Mouse (Mus musculus): ENCODE results near the gene Cisd3. TPM values are rescaled to one million over a fixed set of nuclear protein-coding genes. Genes with fewer than 3 reads are reported as not detected.

The Cisd3 gene
- polyA plus RNA-seq, 1 experiment from 2014 or later: 53.1 TPM

- peaks cover 23% of the 10 kb centered on the region for H3K36me3 ChIP-seq (ENCODE audit: insufficient read depth, low read length)
- peak within 1 kb of the TSS; percentile 87 for H3K4me3 ChIP-seq (ENCODE audit: low read length)
- H3K9me3 ChIP-seq (ENCODE audit: low read length): no peaks in the 10 kb centered on the region
- ATAC-seq (ENCODE audit: low FRiP score, low TSS enrichment): peak; percentile 31
- WGBS: under 1% methylated on average over 34 of the region's 76 CpGs
- H3K27ac ChIP-seq (ENCODE audit: low read length): peak within 1 kb of the TSS; percentile 95
- peak within 1 kb of the TSS; percentile 64 for H3K4me2 ChIP-seq (replicated peaks; ENCODE audit: low read depth, low read length)
- H3K27me3 ChIP-seq (ENCODE audit: insufficient read depth, low read length): no peaks in the 10 kb centered on the region; the same call in none of the 2 replicates
- peaks cover 45% of the 10 kb centered on the region for H3K4me1 ChIP-seq (ENCODE audit: insufficient read depth, low read length)
- H3K9ac ChIP-seq (replicated peaks; ENCODE audit: low read length): peak within 1 kb of the TSS; percentile 89
Observed at GRCm38 (mm10) chr11:97662893-97663527, 22.6 kb upstream of the Cisd3 start, which contains the start of gene Mllt6. Gene Mllt6 (plus strand): TSS chr11:97663414.

- under 1% methylated on average over 53 of the region's 57 CpGs for WGBS
- no peaks in the 10 kb centered on the region; the same call in none of the 2 replicates for H3K27me3 ChIP-seq (ENCODE audit: insufficient read depth, low read length)
- H3K4me1 ChIP-seq (ENCODE audit: insufficient read depth, low read length): peaks cover 50% of the 10 kb centered on the region
- H3K27ac ChIP-seq (ENCODE audit: low read length): peak overlapping the region; percentile 95
- H3K4me3 ChIP-seq (ENCODE audit: low read length): peak overlapping the region; percentile 87
- H3K9me3 ChIP-seq (ENCODE audit: low read length): no peaks in the 10 kb centered on the region
- no peak for ATAC-seq (ENCODE audit: low FRiP score, low TSS enrichment)
- H3K36me3 ChIP-seq (ENCODE audit: insufficient read depth, low read length): peaks cover 27% of the 10 kb centered on the region
- peak overlapping the region; percentile 64 for H3K4me2 ChIP-seq (replicated peaks; ENCODE audit: low read depth, low read length)
- peak overlapping the region; percentile 89 for H3K9ac ChIP-seq (replicated peaks; ENCODE audit: low read length)
Observed at GRCm38 (mm10) chr11:97663528-97664338, 21.9 kb upstream of the Cisd3 start.

- H3K4me2 ChIP-seq (replicated peaks; ENCODE audit: low read depth, low read length): peak overlapping the region; percentile 64
- ATAC-seq (ENCODE audit: low FRiP score, low TSS enrichment): no peak
- H3K9ac ChIP-seq (replicated peaks; ENCODE audit: low read length): peak overlapping the region; percentile 89
- WGBS: 0% methylated on average over 6 of the region's 8 CpGs
- no peaks in the 10 kb centered on the region; the same call in none of the 2 replicates for H3K27me3 ChIP-seq (ENCODE audit: insufficient read depth, low read length)
- no peaks in the 10 kb centered on the region for H3K9me3 ChIP-seq (ENCODE audit: low read length)
- peak overlapping the region; percentile 95 for H3K27ac ChIP-seq (ENCODE audit: low read length)
- peaks cover 27% of the 10 kb centered on the region for H3K36me3 ChIP-seq (ENCODE audit: insufficient read depth, low read length)
- H3K4me1 ChIP-seq (ENCODE audit: insufficient read depth, low read length): peaks cover 50% of the 10 kb centered on the region
- peak overlapping the region; percentile 87 for H3K4me3 ChIP-seq (ENCODE audit: low read length)
Observed at GRCm38 (mm10) chr11:97664339-97664665, 21.3 kb upstream of the Cisd3 start.

- Histone ChIP-seq H3K4me2 (replicated peaks; ENCODE audit: low read depth, low read length) (peak overlapping the region; percentile 64), H3K36me3 (ENCODE audit: insufficient read depth, low read length) (peaks cover 31% of the 10 kb centered on the region), H3K9ac (replicated peaks; ENCODE audit: low read length) (peak overlapping the region; percentile 89), H3K4me1 (ENCODE audit: insufficient read depth, low read length) (peaks cover 51% of the 10 kb centered on the region), H3K4me3 (ENCODE audit: low read length) (peak overlapping the region; percentile 87), H3K9me3 (ENCODE audit: low read length) (no peaks in the 10 kb centered on the region), H3K27me3 (ENCODE audit: insufficient read depth, low read length) (no peaks in the 10 kb centered on the region; the same call in none of the 2 replicates), H3K27ac (ENCODE audit: low read length) (peak overlapping the region; percentile 95; the same call in 1 of the 2 replicates)
- 29% methylated on average over 6 of the region's 6 CpGs for WGBS
- ATAC-seq (ENCODE audit: low FRiP score, low TSS enrichment): no peak
Observed at GRCm38 (mm10) chr11:97664771-97665240, 20.8 kb upstream of the Cisd3 start.

- Histone ChIP-seq H3K4me2 (replicated peaks; ENCODE audit: low read depth, low read length) (no peak overlapping the region), H3K4me1 (ENCODE audit: insufficient read depth, low read length) (peaks cover 56% of the 10 kb centered on the region), H3K4me3 (ENCODE audit: low read length) (peak overlapping the region; percentile 87; the same call in 1 of the 2 replicates), H3K27me3 (ENCODE audit: insufficient read depth, low read length) (no peaks in the 10 kb centered on the region; the same call in none of the 2 replicates), H3K27ac (ENCODE audit: low read length) (no peak overlapping the region), H3K9me3 (ENCODE audit: low read length) (no peaks in the 10 kb centered on the region), H3K36me3 (ENCODE audit: insufficient read depth, low read length) (peaks cover 34% of the 10 kb centered on the region), H3K9ac (replicated peaks; ENCODE audit: low read length) (no peak overlapping the region)
- no peak for ATAC-seq (ENCODE audit: low FRiP score, low TSS enrichment)
- WGBS: 91% methylated on average over 13 of the region's 13 CpGs
Observed at GRCm38 (mm10) chr11:97665431-97665830, 20.2 kb upstream of the Cisd3 start.

- no peaks in the 10 kb centered on the region; the same call in none of the 2 replicates for H3K27me3 ChIP-seq (ENCODE audit: insufficient read depth, low read length)
- H3K4me3 ChIP-seq (ENCODE audit: low read length): no peak overlapping the region
- no peaks in the 10 kb centered on the region for H3K9me3 ChIP-seq (ENCODE audit: low read length)
- no peak overlapping the region for H3K4me2 ChIP-seq (replicated peaks; ENCODE audit: low read depth, low read length)
- ATAC-seq (ENCODE audit: low FRiP score, low TSS enrichment): no peak
- WGBS: 93% methylated on average over 7 of the region's 7 CpGs
- H3K9ac ChIP-seq (replicated peaks; ENCODE audit: low read length): no peak overlapping the region
- no peak overlapping the region for H3K27ac ChIP-seq (ENCODE audit: low read length)
- peaks cover 42% of the 10 kb centered on the region for H3K36me3 ChIP-seq (ENCODE audit: insufficient read depth, low read length)
- H3K4me1 ChIP-seq (ENCODE audit: insufficient read depth, low read length): peaks cover 54% of the 10 kb centered on the region
Observed at GRCm38 (mm10) chr11:97666221-97666620, 19.4 kb upstream of the Cisd3 start.

- Histone ChIP-seq H3K9ac (replicated peaks; ENCODE audit: low read length) (no peak overlapping the region), H3K27me3 (ENCODE audit: insufficient read depth, low read length) (no peaks in the 10 kb centered on the region; the same call in none of the 2 replicates), H3K27ac (ENCODE audit: low read length) (no peak overlapping the region), H3K9me3 (ENCODE audit: low read length) (no peaks in the 10 kb centered on the region), H3K4me1 (ENCODE audit: insufficient read depth, low read length) (peaks cover 48% of the 10 kb centered on the region), H3K4me2 (replicated peaks; ENCODE audit: low read depth, low read length) (no peak overlapping the region), H3K36me3 (ENCODE audit: insufficient read depth, low read length) (peaks cover 47% of the 10 kb centered on the region), H3K4me3 (ENCODE audit: low read length) (no peak overlapping the region)
- no peak for ATAC-seq (ENCODE audit: low FRiP score, low TSS enrichment)
- 91% methylated on average over 14 of the region's 15 CpGs for WGBS
Observed at GRCm38 (mm10) chr11:97666794-97667193, 18.8 kb upstream of the Cisd3 start.

- Histone ChIP-seq H3K9ac (replicated peaks; ENCODE audit: low read length) (no peak overlapping the region), H3K4me2 (replicated peaks; ENCODE audit: low read depth, low read length) (no peak overlapping the region), H3K27me3 (ENCODE audit: insufficient read depth, low read length) (no peaks in the 10 kb centered on the region), H3K9me3 (ENCODE audit: low read length) (no peaks in the 10 kb centered on the region), H3K4me3 (ENCODE audit: low read length) (no peak overlapping the region), H3K4me1 (ENCODE audit: insufficient read depth, low read length) (peaks cover 40% of the 10 kb centered on the region), H3K27ac (ENCODE audit: low read length) (no peak overlapping the region), H3K36me3 (ENCODE audit: insufficient read depth, low read length) (peaks cover 60% of the 10 kb centered on the region)
- WGBS: 91% methylated on average over 7 of the region's 7 CpGs
- ATAC-seq (ENCODE audit: low FRiP score, low TSS enrichment): no peak
Observed at GRCm38 (mm10) chr11:97668160-97668559, 17.5 kb upstream of the Cisd3 start.

- Histone ChIP-seq H3K9ac (replicated peaks; ENCODE audit: low read length) (no peak overlapping the region), H3K4me1 (ENCODE audit: insufficient read depth, low read length) (peaks cover 39% of the 10 kb centered on the region), H3K9me3 (ENCODE audit: low read length) (no peaks in the 10 kb centered on the region), H3K4me3 (ENCODE audit: low read length) (no peak overlapping the region), H3K27ac (ENCODE audit: low read length) (peak overlapping the region; percentile 80), H3K4me2 (replicated peaks; ENCODE audit: low read depth, low read length) (no peak overlapping the region), H3K27me3 (ENCODE audit: insufficient read depth, low read length) (no peaks in the 10 kb centered on the region), H3K36me3 (ENCODE audit: insufficient read depth, low read length) (peaks cover 71% of the 10 kb centered on the region)
- no peak for ATAC-seq (ENCODE audit: low FRiP score, low TSS enrichment)
- 45% methylated on average over 13 of the region's 15 CpGs for WGBS
Observed at GRCm38 (mm10) chr11:97669268-97669667, 16.4 kb upstream of the Cisd3 start.
